Mouse (Mus musculus) large intestine, adult 2 months (tissue): ENCODE results near the gene Zfyve21. TPM values are rescaled to one million over a fixed set of nuclear protein-coding genes. Genes with fewer than 3 reads are reported as not detected.

Source experiments
- polyA plus RNA-seq: library from polyadenylated mRNA; depleted of rRNA; stranded (reverse); fragments of >200 nt; gene quantifications from 2 replicates; pipeline ENCODE4 v1.2.3, GENCODE M21; 2012; rRNA removed

Zfyve21 gene
- polyA plus RNA-seq, 1 experiment, result 95.0 TPM

Other genes with a start within 250 kb of the Zfyve21 start
- gene Mark3, start 239.6 kb upstream of the Zfyve21 start, polyA plus RNA-seq, result 22.5 and 31.3 TPM in 2 replicates
- 427 TPM in 2 replicates for gene Ckb, start 141.8 kb upstream of the Zfyve21 start, polyA plus RNA-seq
- gene Trmt61a, start 136.1 kb upstream of the Zfyve21 start, polyA plus RNA-seq, result 28.0 and 33.9 TPM in 2 replicates
- gene Bag5, start 100.9 kb upstream of the Zfyve21 start, polyA plus RNA-seq, result 7.3 and 8.1 TPM in 2 replicates
- 21.7 and 22.6 TPM in 2 replicates for gene Apopt1, start 100.9 kb upstream of the Zfyve21 start, polyA plus RNA-seq
- 34.2 and 44.0 TPM in 2 replicates for gene Klc1, start 55.3 kb upstream of the Zfyve21 start, polyA plus RNA-seq
- gene Xrcc3, start 297 bp upstream of the Zfyve21 start, polyA plus RNA-seq, result 8.4 and 10.7 TPM in 2 replicates
- gene Ppp1r13b, start 93.9 kb downstream of the Zfyve21 start, polyA plus RNA-seq, result 18.8 and 25.7 TPM in 2 replicates
- gene Atp5mpl, start 152.8 kb downstream of the Zfyve21 start, polyA plus RNA-seq, result 111 and 121 TPM in 2 replicates
- 0.05 and 0.16 TPM in 2 replicates for gene Tdrd9, start 157.4 kb downstream of the Zfyve21 start, polyA plus RNA-seq
- gene Rd3l, start 167.1 kb downstream of the Zfyve21 start, polyA plus RNA-seq, result not detected in 2 replicates